Mouse (Mus musculus) left cerebral cortex, postnatal 10 days (tissue): Measurements from ENCODE around the gene Fam131c. TPM values are rescaled to one million over a fixed set of nuclear protein-coding genes. Genes with fewer than 3 reads are reported as not detected.

Experiments used
- DNase-seq, 2 experiments: peaks; one replicate each; pipeline ENCODE4 v3.0.0; 2021 to 2022; ENCODE audit warnings: low spot score in 2 of 2, mixed read lengths in 1 of 2; ENCODE audit errors: extremely low spot score in 1 of 2
- intact Hi-C: fragments of 180-260 bp; cut with DNase I; formaldehyde crosslinking; loops from one replicate; pipeline ENCODE4 v1.15.1; 2025
- total RNA-seq, 2 experiments: library from RNA; stranded (reverse); gene quantifications; 2 replicates each; pipeline ENCODE4 v1.2.3; 2021

Fam131c gene
- total RNA-seq, 2 experiments from 2014 or later: 10.8 to 12.1 TPM

GRCm38 (mm10) chr4:141351972-141352371, 16.0 kb upstream of the Fam131c start:
- intact Hi-C loops: no loop called here
- no peak for DNase-seq

DNA sequence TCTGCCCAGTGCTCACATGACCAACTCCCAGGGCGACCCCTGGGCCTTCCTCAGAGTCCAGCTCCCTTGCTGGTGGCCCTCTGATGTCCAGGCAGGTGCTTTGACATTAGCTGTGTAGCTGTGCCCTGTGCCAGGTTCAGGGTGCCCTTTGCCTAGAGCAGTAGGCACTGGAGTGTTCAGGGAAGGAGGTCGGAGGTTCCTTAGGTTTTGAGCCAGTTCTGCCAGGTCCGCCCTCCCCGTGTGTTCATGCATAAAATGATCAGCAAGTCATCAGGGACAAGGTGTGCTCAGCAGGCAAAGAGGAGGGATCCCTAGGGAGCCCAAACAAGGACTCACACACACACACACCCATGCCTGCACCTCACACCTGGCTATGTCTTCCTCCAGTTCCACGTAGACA, 15.0 kb upstream of the Fam131c start:
- no peak for DNase-seq
- intact Hi-C loops: no loop called here

DNA sequence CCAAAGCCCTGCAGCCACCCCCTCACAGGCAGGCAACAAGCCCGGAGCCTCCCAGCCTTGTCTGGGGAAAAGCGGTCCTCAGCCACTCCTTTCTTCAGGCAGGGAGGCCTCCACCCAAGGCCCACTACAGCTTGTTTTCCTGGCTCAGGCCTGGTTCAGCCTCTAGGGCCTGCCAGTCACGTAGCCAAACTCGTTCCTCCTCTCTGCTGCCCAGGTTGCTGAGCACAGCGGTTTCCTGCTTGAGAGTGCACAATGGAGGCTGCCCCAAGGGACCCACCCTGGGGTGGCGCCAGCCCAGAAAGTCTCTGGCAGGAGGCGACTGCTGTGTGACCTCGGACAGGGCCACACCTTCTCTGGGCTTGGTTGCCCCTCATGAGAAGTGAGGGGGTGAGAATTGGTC, 14.2 kb upstream of the Fam131c start:
- intact Hi-C loops: no loop called here
- no peak for DNase-seq

DNA sequence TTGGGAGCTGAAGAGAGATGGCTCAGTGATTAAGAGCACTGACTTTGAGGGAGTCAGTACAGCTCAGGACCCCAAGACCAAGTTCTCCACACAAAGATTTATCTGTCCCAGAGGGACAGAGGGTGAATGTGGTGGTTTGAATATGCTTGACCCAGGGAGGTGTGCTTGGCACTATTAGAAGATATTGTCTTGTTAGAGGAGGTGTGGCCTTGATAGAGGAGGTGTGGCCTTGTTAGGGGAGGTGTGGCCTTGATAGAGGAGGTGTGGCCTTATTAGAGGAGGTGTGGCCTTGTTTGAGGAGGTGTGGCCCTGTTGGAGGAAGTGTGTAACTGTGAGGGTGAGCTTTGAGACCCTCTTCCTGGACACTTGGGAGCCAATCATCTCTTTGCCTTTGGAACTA, 10.2 kb upstream of the Fam131c start:
- intact Hi-C loops: no loop called here
- DNase-seq: no peak

GRCm38 (mm10) chr4:141359222-141359621, 8.8 kb upstream of the Fam131c start:
- no peak for DNase-seq
- intact Hi-C loops: no loop called here

- intact Hi-C loops: loop anchor here (5.0 to 10.0 kb wide), 2 partner anchors 146 to 219 kb away; partner anchors contain the start of gene Rsg1
Observed at GRCm38 (mm10) chr4:141360846-141361245, 7.2 kb upstream of the Fam131c start.

GRCm38 (mm10) chr4:141362937-141363548, 5.0 kb upstream of the Fam131c start:
- peak; percentile 63 to 75 for DNase-seq
- intact Hi-C loops: loop anchor here (1.0 to 10.0 kb wide), 3 partner anchors 90 to 221 kb away; partner anchors contain the start of gene Rsg1

More at GRCm38 (mm10) chr4:141360846-141361245, 7.2 kb upstream of the Fam131c start:
- DNase-seq: no peak

DNA sequence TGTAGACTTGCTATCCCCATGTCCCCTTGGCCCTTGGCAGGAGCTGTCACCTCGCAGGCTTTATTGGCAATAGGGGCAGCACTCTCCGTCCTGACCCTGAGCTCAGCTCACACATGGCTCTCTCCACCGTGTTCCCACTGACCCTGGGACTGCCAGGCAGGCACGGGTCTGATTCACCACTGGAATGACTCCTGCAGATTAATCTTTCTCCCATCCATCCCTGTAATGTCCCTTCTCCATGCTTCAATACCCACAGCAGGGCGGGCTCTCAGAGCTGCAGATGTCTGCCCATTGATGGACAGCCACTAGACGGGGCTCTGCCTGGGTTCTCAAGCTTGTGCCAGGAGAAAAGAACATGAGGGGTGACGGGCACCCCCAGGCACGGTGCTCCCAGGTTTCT, 2.9 kb upstream of the Fam131c start:
- intact Hi-C loops: loop anchor here (10.0 kb wide), 1 partner anchor 150 kb away; the partner anchor contains the start of gene Rsg1
- no peak for DNase-seq

- intact Hi-C loops: loop anchor here (10.0 kb wide), 1 partner anchor 151 kb away; the partner anchor contains the start of gene Rsg1
Observed at GRCm38 (mm10) chr4:141365876-141366275, 2.1 kb upstream of the Fam131c start.

DNA sequence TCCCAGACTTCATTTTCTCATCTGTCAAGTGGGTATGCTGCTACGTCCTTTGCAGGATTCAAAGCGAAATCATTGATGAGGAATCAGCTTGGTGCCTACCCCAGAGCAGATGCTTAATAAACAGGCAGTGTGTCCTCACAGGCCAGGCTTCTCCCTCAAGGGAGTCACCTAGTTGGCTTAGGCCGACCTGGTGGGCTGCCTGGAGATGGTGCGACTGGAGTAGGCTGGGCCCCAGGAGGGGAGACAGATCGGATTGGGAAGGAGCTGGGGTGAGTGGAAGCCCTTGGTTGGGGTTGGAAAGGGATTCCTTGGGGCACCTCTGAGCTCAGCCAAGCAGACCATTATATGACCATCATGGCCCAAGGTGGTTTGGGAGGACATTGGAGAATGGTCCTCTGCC, 4.4 kb downstream of the Fam131c start:
- intact Hi-C loops: no loop called here
- DNase-seq: no peak

More at GRCm38 (mm10) chr4:141365876-141366275, 2.1 kb upstream of the Fam131c start:
- DNase-seq: no peak

DNA sequence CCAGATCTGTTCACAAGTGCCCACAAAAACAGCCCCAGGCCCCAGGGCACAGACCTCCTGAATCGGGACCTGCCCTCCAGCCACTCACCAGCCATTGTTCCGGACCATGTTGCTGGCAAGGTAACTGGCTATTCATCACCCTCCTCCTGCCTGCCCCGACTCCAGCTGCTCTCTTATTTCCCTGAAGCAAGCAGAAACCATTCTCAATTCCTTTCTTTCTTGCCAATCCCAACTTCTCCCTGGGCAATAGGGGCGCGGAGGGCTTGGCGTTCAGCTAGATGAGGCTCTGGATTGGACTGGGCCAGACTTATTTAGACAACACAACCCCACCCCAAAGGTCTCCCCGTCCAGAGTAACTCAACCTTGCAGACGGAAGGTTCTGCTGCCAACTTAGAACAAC, 11.7 kb downstream of the Fam131c start:
- no peak for DNase-seq
- intact Hi-C loops: no loop called here

GRCm38 (mm10) chr4:141382406-141382805, 14.4 kb downstream of the Fam131c start:
- DNase-seq: peak in 1 of 2 experiments; percentile 59

DNA sequence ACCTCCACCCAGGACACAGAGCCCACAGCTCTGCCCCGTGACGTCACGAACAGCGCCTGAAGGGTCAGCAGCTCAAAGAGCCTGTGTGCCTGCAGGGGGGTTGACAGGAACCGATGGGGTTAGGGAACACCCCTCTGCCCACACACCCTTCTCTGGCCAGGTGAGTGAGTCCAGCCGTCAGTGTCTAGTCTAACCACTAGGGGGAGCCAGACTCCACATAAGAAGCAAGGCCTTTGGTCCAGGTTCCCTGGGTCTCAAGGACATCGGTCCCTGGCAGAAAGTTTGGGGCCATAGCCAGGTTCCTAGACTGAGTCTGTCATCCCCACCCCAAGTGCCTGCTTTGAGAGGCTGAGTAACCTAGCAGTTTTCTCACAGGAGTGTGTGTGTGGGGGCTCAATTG, 17.3 kb downstream of the Fam131c start:
- DNase-seq: no peak
- intact Hi-C loops: loop anchor here (5.0 kb wide), 2 partner anchors 192 to 462 kb away; partner anchors contain the start of gene Ctrc

More at GRCm38 (mm10) chr4:141382406-141382805, 14.4 kb downstream of the Fam131c start:
- intact Hi-C loops: no loop called here

GRCm38 (mm10) chr4:141386150-141386549, 18.1 kb downstream of the Fam131c start:
- no peak for DNase-seq
- intact Hi-C loops: loop anchor here (5.0 kb wide), 2 partner anchors 191 to 461 kb away; partner anchors contain the start of gene Ctrc

- peak in 1 of 2 experiments; percentile 57 for DNase-seq
- intact Hi-C loops: loop anchor here (5.0 kb wide), 2 partner anchors 190 to 460 kb away; partner anchors contain the start of gene Ctrc
Observed at GRCm38 (mm10) chr4:141387093-141387784, 19.2 kb downstream of the Fam131c start.

DNA sequence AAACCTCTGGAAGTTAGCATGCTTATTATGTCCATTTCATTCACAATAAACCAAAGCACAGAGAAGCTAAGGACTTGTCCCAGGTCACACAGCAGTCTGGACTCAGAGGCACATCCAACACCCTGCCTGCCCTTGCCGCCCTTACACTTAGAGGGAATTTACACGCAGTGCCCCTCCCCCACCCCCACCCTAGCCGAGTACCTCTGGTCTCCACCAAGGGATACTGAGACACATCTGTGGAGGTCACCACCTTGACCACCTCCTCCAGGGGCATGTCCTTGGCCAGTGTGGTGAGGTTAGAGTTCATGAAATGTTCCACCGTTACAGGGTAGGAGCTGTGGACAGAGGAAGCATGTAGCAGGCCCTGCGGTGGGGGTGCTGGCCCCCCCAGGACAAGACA, 19.9 kb downstream of the Fam131c start:
- intact Hi-C loops: loop anchor here (5.0 kb wide), 2 partner anchors 189 to 459 kb away; partner anchors contain the start of gene Ctrc
- no peak for DNase-seq

DNA sequence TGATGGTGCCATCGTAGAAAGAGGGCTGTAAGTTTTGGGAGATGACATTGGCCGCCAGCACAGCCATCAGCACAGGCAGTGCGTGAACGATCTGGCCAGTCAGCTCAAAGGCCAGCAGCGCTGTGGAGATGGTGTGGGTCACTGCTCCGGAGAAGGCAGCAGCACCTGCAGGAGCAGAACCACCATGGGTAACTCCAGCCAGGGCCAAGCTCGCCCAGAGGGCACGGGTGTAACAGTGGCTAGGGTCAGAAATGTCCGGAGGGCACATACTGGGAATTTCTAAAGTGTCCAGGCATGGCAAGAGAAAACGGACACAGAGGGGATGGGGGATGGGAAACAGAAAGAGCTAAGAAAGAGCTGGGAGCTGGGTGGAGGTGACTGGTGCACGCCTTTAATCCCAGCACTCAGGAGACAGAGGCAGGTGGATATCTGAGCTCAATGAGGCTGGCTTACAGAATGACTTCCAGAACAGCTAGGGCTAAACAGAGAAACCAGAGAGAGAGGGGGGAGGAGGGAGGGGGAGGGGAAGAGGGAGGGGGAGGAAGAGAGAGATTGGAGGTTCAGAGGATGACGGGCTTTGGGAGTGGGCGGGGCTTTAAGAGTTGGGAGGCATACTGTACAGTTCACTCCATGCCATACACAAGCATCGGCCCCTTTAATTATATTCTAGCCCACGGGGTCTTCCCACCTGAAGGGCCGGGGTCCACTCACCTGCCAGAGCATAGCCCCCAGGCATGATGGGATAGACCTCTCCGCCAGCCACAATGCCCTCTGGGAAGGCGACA, 21.5 kb downstream of the Fam131c start:
- intact Hi-C loops: loop anchor here (5.0 kb wide), 2 partner anchors 188 to 458 kb away; partner anchors contain the start of gene Ctrc
- no peak for DNase-seq

DNA sequence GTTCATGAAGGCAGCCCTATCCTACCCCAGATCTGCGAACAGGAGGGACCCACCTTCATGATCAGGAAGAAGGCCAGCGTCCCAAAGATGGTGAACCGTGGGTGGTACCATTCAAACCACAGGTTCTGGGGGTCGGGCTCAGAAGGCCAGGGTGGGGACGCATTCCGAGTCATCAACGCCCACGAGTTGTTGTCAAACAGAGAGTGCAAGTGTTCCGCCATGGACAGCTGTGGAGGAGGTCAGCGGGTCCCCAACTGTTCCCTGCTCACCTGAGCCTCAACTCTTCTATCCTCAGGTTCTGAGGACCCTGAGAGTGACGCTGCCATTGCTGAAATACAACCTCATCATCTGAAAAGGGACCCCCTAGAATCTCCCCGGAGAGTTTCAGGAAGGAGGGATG, 23.3 kb downstream of the Fam131c start:
- DNase-seq: no peak
- intact Hi-C loops: no loop called here

GRCm38 (mm10) chr4:141394751-141395150, 26.7 kb downstream of the Fam131c start:
- intact Hi-C loops: no loop called here
- DNase-seq: no peak
